Mouse (Mus musculus) adrenal gland, postnatal 36 days (tissue): ENCODE results near the gene Cnot1. TPM values are rescaled to one million over a fixed set of nuclear protein-coding genes. Genes with fewer than 3 reads are reported as not detected.
A peak's percentile ranks its signal among the peaks of the same experiment; 100 is the strongest.

Experiments
- DNase-seq, 2 experiments: peaks; one replicate each; pipeline ENCODE4 v3.0.0; 2021; ENCODE audit warnings: mixed read lengths in 1 of 2
- microRNA-seq: library from miRNA; unstranded; fragments of <30 nt; microRNA quantifications from one replicate; pipeline ENCODE4 v1.2.0, GENCODE M21; 2021
- total RNA-seq, 2 experiments: library from RNA; stranded (reverse); gene quantifications; 2 replicates each; pipeline ENCODE4 v1.2.3; 2021

Gene Cnot1
- total RNA-seq, 2 experiments from 2014 or later, result 148 to 168 TPM

DNA sequence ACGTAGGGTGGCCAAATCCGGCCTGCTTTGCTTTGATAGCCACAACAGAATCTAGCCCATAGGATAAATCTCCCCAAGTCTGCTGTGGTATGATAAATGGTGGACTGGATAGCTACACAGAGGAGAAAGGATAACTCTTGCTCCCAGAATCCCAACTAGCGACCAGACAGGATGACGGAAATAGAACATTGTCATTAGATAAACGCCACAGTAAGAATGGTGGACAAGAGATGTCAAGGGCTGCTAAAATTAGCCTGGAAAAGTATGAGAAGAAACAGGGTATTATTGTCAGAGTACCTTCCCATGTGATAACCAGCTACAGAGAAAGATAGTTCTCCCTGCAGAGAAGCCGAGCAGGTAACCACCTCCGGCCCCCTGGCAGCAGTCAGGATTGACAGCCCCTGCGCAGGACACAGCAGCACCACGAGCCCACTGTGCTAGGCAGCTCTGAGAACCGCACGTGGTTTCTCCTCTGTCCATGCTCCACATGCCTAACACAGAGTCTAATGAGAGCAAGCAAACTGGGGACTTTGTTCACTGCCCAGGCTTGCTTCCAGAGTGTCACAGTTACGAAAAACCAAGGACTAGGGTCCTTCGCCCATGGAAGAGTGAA, 116.2 kb downstream of the Cnot1 start:
- no peak for DNase-seq

DNA sequence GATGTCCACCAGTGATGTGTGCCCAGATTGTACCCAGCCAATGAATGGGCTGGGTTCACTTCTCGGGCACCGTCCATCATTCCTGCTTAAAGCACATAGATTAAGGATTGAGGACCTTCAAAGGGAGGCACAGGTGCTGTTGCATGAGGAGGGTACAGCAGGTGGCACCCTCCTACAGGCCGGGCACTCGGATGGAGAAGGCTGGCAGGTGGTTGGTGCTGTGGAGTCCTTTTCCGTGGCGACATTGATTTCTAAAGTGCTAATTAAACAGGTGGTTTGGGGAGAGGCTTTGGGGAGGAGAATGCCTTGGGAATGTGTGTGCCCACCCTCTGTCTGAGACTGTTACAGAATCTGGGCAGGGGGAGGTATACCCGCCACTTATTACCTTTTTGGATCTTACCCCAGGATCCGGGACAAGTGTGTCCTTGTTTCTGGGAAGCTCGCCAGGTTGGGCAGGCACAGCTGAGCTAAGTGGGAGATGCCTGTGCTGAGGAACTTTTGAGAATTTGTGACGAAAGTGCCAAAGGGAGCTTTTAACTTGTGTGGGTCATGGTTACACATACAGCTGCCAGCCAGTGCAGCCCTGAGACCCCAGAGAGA, 119.1 kb downstream of the Cnot1 start:
- peak; percentile 46 to 61 for DNase-seq

DNA sequence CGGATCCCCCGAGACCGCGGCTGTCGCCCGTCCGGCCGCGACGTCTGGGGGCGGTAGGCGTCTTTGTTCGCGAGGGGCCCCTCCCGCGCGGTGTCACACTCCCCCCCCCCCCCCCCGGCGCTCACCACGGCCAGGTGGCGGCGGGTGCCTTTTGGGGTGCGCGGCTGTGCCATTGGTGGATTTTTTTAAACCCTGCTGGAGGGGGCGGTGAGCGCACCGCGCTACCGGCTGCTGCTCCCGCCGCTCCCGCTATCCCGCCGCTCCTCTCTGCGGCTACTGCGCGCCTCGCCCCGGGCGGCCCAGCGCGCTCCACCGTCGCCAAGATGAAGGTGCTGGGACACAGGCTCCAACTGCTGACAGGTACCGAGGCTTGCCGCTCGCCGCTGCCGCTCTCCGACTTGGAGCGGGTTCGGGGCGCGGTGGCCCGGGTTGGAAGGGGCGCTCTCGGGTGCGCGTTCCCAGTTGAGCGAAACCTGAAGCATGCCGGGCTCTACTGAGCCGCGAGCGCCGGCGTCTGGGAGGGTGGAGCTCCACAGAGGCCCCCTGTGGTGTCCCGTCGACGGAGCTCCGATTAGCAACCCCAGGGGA, 129.1 kb downstream of the Cnot1 start:
- DNase-seq, result peak; percentile 30 to 33

DNA sequence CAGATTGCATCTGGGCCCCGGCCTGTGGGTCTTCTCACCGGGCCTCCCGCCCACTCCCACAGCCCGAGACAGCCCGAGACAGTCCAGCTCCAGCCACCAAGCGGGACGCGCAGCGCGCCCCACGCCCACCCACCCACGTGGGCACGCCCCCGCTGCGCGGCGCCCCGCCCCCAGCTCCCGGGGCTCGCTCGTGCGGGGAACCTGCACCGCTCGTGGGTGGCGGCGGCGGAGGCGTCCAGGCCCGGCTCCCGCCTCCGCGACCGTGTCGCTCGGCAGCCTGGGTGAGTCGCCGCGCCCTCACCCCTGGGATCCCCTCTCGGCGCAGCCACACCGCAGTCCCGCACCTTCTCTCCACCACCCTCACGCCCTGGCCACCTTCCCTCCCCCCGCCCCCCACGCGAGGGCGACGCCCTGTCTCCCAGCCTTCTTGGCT, 129.7 kb downstream of the Cnot1 start:
- DNase-seq, result peak; percentile 9 to 31

DNA sequence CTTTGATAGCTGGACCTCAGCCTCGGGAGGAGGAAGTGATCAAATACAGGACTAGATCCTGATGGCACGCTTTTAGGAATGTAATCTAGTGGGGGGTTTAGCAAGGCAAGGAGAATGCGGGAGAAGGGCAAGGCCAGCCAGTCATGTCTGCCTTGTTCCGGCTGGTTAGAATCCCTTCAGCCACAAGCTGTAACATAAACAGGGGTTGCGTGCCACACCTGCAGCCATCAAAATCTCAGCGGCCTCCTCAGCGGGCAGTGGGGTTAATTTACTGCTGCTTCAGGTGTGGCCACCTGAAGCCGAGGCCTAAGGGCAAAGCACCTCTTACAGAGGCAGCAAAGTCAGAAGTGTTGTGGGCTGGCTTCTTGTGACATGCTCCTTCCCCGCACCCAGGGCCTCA, 130.6 kb downstream of the Cnot1 start, which contains the start of gene Ndrg4:
Ndrg4 (plus strand) TSS at position 350 of the 400 bp plus-strand sequence.
- DNase-seq, result no peak

DNA sequence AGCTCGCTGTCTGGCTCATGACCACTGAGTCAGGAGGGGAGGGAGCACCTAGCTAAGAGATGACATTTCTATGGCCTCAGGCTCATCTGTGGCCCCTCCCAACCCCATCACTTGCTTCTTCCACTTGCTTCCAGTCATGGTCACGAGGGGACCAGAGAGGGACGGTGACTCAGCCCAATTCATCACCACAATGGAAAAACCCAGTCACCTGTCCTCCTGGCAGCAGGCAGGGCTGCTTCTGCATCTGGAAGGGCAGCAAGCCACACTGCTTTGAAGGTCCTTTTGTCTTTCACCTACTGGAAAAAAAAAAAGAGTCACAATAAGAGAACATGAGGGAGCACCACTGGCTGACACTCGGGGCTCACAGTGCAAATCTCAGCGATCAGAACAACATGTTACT, 134.5 kb downstream of the Cnot1 start:
- DNase-seq, result peak; percentile 80 to 83

DNA sequence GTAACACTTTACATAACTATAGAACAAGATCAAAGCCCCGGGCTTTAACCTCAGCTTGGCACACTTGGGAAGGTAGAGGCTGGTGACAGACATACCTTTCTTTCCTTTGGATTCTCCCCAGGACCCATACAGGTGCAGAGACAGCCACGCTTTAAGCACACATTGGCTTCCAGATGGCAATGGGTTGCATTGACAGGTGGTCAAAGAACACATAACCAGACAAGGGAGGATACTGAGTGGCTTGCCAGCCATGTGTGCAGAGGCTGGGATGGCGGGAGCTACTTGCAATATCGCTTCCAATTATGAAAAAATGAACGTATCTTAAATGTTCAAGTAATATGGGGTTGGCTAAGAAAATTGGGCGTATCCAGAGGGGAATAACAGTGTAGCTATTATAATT, 135.4 kb downstream of the Cnot1 start:
- DNase-seq, result no peak

DNA sequence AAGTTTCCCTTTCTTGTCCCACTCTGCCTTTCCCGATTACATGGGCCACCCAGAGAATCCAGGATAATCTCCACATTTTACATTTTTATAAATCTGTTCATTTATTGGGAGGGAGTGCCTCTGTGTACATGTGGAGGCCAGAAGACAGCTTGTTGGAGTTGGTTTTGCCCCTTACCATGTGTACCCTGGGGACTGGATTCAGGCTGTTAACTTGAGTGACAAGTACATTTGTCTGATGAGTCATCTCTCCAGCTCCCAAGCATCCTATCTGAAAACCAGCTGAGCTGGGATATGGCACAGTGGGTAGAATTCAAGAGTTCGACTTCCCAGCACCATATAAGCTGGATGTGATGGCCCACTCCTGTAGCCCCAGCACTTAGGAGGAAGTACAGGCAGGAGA, 137.3 kb downstream of the Cnot1 start:
- no peak for DNase-seq

Small RNA genes within 50 kb of the gene (microRNA-seq; reads per million reads assigned to microRNA genes)
- gene Mir7073, result not detected

Other genes starting within 250 kb of the Cnot1 start
- gene Prss54, start 231.1 kb downstream of the Cnot1 start, total RNA-seq, result not detected
- gene Gins3, start 174.0 kb downstream of the Cnot1 start, total RNA-seq, result 1 to 10 TPM; 2.9 to 3.2 TPM
- 10 to 100 TPM; 16.1 to 21.6 TPM for gene Ndrg4, start 130.5 kb downstream of the Cnot1 start, total RNA-seq
- gene Setd6, start 91.6 kb downstream of the Cnot1 start, total RNA-seq, result 10 to 100 TPM; 30.1 to 35.5 TPM
- gene Sap18b, start 17.9 kb upstream of the Cnot1 start, total RNA-seq, result 100 to 1,000 TPM; 170 to 181 TPM
- gene Slc38a7, start 46.1 kb upstream of the Cnot1 start, total RNA-seq, result 10 to 100 TPM; 17.6 to 22.1 TPM
- 100 to 1,000 TPM; 122 to 138 TPM for gene Got2, start 81.1 kb upstream of the Cnot1 start, total RNA-seq